Mouse (Mus musculus) layer of hippocampus, adult 2 months (tissue): ENCODE measurements around the gene Cryga. TPM values are rescaled to one million over a fixed set of nuclear protein-coding genes. Genes with fewer than 3 reads are reported as not detected.

Experiments used
- DNase-seq, 2 experiments: peaks; one replicate each; pipeline ENCODE4 v3.0.0; 2022; ENCODE audit warnings: low spot score in 2 of 2
- H3K27ac ChIP-seq: fragments of 200-600 bp; 2 replicates; pipeline ENCODE4 v1.8.1; 2022
- H3K4me3 ChIP-seq: fragments of 200-600 bp; 2 replicates; pipeline ENCODE4 v1.8.1; 2022; ENCODE audit warnings: mild to moderate bottlenecking
- CTCF ChIP-seq: fragments of 200-600 bp; conservative IDR thresholded peaks from 2 replicates; pipeline ENCODE4 v1.8.1; 2022; ENCODE audit warnings: antibody characterized with exemption, mild to moderate bottlenecking, moderate library complexity
- long read RNA-seq, 2 experiments: library from polyadenylated mRNA; stranded (forward); transcript quantifications; one replicate each; pipeline ENCODE4 v2.0.0; 2021; ENCODE audit warnings: borderline mapping rate in 2 of 2
- total RNA-seq, 2 experiments: library from RNA; stranded (reverse); gene quantifications; 2 replicates each; pipeline ENCODE4 v1.2.3; 2021

Cryga gene
- total RNA-seq = under 1 TPM in 1 of 2 experiments, not detected in 1; 0.87 TPM
- long read RNA-seq, experiment 1 = 0 reads
- long read RNA-seq, experiment 2 = 0 reads

DNA sequence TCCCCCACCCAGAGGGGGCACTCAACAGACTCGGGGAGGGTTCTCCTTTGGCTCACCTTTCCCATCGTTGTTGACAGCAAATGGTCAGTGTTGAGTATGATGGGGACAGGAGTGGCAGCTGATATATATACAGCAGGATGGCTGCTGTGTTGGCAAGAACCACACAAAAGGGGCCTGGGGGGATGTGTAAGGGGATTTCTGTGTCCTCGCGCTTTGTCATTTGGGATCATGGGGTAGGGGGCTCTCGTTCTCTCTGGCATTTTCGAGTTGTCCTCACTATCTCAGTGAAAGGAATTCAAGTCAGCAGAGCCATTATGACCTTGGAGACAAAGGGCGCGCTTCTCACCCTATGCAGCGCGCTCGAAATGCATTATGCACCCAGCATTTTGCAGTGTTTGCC is at the start of gene Cryga:
Cryga (minus strand) TSS at position 101 of the 400 bp plus-strand sequence.
- DNase-seq = no peak
- no peak for TF ChIP-seq CTCF
- Histone ChIP-seq H3K4me3 (no peak within 1 kb of the TSS), H3K27ac (no peak within 1 kb of the TSS)

GRCm38 (mm10) chr1:65147971-65148370 is 44.8 kb upstream of the Cryga start:
- TF ChIP-seq CTCF = no peak
- no peak overlapping the region for H3K4me3 ChIP-seq
- H3K27ac ChIP-seq = no peak overlapping the region
- DNase-seq = no peak

DNA sequence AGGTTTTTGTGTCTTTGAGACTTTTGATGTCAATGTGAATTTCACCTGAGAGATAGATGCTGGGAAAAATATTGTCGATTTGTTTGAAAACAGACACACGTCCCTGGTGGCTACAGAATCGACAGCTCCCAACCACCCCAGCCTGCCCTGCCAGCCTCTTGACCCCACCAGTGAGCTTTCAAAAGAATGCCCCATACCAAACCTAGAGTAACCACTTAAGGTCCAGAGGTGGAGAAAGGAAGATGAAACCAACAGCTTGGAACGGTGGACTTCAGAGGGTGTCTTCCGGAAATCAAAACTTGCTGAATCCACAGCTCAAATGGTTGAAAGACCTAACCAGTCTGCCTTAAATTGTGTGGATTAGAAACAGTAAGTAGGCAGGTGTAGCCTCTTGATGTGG is 44.2 kb upstream of the Cryga start:
- no peak overlapping the region for H3K27ac ChIP-seq
- no peak for DNase-seq
- no peak for TF ChIP-seq CTCF
- H3K4me3 ChIP-seq = no peak overlapping the region

- no peak for TF ChIP-seq CTCF
- H3K27ac ChIP-seq = no peak overlapping the region
- no peak for DNase-seq
- no peak overlapping the region for H3K4me3 ChIP-seq
Observed at GRCm38 (mm10) chr1:65146601-65147000, 43.4 kb upstream of the Cryga start.

GRCm38 (mm10) chr1:65144783-65145182 is 41.6 kb upstream of the Cryga start:
- DNase-seq = no peak
- Histone ChIP-seq H3K27ac (no peak overlapping the region), H3K4me3 (no peak overlapping the region)
- TF ChIP-seq CTCF = no peak

DNA sequence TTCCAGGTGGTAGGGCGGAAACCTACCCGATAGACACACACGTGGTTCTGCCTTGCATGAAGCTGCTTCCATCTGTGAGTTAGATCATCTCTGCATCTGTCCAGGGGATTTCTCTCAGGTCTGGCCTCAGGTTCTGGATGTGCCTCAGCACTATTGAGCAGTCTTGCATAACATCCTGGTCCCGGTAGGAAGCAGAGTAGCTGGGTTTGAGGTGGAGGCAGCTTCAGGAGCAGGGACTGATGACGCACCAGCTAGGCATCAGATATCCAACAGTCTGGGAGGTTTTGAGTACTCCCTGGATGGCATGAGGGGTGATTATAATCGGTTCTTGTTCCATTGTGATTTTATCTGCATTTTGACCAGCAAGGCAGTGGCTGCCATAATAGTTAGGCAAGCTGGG is 34.4 kb upstream of the Cryga start:
- TF ChIP-seq CTCF = no peak
- no peak for DNase-seq
- H3K4me3 ChIP-seq = no peak overlapping the region
- no peak overlapping the region for H3K27ac ChIP-seq

DNA sequence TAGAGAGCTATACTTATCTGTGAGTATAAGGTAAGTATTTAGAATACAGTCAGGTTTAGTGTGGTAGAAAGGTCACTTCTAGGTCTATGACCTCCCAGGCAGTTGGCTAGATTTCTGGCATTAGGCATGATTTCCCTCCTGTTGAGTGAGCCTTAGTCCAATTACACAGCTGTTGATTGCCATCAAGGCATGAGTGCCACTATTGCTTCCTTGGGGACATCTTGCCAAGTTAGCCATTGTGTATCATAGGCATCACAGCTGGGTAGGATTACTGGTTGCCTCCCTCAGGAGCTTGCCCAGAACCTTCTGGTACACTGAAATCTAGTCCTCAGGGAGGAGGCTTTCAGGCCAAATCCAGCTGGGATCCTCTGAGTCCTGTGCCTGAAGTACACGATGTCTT is 29.7 kb upstream of the Cryga start:
- H3K4me3 ChIP-seq = no peak overlapping the region
- no peak for TF ChIP-seq CTCF
- no peak overlapping the region for H3K27ac ChIP-seq
- no peak for DNase-seq

DNA sequence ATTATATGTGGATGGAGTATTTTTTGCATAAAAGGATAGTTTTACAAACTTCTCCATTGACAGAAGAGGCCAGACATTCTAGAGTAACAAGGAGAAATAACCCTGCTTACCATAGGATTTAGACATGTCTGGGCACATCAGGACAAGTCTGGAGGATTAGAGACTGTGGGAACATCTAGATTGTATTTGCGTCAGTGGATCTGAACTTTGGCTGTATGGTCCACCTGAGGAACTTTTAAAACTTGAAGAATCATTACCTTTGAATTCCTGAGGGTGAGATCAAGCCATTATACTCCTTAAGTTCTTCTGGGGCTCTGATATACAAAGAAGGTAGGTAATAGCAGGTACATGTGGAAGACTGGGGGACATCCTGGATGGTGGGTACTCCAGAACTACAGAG is 28.5 kb upstream of the Cryga start:
- no peak for TF ChIP-seq CTCF
- no peak for DNase-seq
- Histone ChIP-seq H3K4me3 (no peak overlapping the region), H3K27ac (no peak overlapping the region)

- Histone ChIP-seq H3K27ac (no peak overlapping the region), H3K4me3 (no peak overlapping the region)
- no peak for DNase-seq
- TF ChIP-seq CTCF = no peak
Observed at GRCm38 (mm10) chr1:65130226-65130625, 27.1 kb upstream of the Cryga start.

DNA sequence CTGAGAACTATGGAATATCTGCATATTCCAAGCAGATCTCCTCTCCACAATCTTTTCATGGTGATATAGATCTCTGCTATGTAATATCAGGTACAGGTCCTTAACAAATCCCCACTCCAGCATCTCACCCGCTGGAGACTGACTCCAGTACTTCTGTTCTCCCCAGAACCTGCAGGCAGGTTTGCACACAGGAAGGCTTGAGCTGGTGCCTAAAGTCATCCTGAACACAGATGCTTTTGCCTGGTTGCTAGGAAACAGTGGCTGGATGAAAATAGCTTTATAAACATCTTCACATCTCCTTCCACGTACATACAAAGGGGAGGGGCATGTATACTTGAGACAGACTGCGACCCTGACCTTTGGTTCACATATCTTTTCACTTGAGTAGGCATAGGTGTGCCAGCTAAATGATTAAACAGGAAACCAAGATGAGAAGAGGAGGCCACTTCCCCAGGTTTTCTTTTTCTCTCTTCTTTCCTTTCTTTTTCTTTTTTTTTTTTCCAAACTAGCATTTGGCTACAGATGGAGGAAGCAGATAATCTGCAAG is 26.5 kb upstream of the Cryga start:
- TF ChIP-seq CTCF = no peak
- peak in 1 of 2 experiments; percentile 18 for DNase-seq
- no peak overlapping the region for H3K4me3 ChIP-seq
- H3K27ac ChIP-seq = no peak overlapping the region

GRCm38 (mm10) chr1:65122574-65123372 is 19.6 kb upstream of the Cryga start, which contains the start of gene D630023F18Rik:
D630023F18Rik (minus strand) TSS chr1:65123214.
- DNase-seq = peak; percentile 37 to 58
- no peak for TF ChIP-seq CTCF
- Histone ChIP-seq H3K27ac (no peak within 1 kb of the TSS), H3K4me3 (peak within 1 kb of the TSS; percentile 63)

DNA sequence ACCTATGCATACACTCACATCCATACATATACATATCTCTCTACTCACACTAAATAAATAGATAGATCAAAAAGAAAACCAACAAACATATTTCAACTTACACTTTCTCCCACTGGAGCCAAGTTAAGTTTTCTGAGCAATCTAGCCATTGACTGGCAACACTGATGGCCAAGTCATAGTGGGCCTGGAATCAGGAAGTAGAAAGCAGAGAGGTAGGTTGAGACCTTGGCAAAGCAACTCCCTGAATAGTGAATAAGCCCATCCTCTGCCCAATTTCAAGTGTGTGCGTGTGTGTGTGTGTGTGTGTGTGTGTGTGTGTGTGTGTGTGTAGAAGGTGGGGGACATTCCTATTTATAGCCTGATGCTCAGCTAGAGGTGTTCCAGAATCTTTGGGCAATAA is 16.3 kb upstream of the Cryga start, which contains the start of gene Gm28845:
Gm28845 (minus strand) TSS at position 121 of the 400 bp plus-strand sequence.
- Histone ChIP-seq H3K4me3 (no peak within 1 kb of the TSS), H3K27ac (no peak within 1 kb of the TSS)
- DNase-seq = no peak
- no peak for TF ChIP-seq CTCF

DNA sequence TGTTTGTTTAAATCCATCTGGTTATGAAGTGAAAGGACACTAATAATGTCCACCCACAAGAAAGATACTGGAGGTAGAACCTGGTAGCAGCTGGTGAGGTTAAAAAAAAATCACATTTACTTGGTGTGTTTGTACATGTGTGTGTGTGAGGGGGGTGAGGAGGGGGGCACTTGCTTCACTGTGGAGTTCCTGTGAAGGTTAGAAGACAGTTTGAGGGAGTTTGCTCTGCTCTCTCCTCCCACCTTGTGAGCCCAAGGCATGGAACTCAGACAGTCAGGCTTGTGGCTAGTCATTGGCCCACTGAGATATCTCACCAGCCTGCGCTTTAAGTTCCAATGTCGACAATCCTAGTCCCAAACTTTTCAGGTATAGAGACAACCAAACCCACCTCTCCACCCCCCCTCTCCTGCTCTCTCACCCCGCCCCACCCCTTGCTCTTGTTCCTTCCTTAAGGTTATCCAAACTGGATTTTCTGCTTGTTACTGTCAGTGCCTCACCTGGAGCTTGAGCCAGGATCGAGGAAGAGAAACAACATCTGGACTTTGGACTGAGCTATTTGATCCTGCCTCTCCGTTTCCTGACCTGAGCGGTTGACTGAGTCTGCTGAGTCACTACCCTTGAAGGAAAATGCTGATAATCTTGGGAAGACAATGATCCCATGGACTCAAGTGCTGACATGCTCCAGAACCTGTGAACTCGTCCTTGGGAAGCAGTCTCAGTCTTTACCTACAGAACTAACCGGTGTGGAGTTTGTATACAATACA is 15.2 kb upstream of the Cryga start:
- Histone ChIP-seq H3K27ac (no peak overlapping the region), H3K4me3 (no peak overlapping the region)
- no peak for DNase-seq
- TF ChIP-seq CTCF = no peak
